Mouse (Mus musculus) lung, postnatal 0 days (tissue): ENCODE measurements around the gene Pappa.

ENCODE experiments used
- CTCF ChIP-seq: IDR thresholded peaks from 2 replicates; pipeline ENCODE4 v1.5.1; 2016; ENCODE audit warnings: antibody characterized with exemption, mild to moderate bottlenecking
- EP300 ChIP-seq: IDR thresholded peaks from 2 replicates; pipeline ENCODE4 v1.6.1; 2016; ENCODE audit warnings: antibody characterized with exemption, mild to moderate bottlenecking, control low read depth

DNA sequence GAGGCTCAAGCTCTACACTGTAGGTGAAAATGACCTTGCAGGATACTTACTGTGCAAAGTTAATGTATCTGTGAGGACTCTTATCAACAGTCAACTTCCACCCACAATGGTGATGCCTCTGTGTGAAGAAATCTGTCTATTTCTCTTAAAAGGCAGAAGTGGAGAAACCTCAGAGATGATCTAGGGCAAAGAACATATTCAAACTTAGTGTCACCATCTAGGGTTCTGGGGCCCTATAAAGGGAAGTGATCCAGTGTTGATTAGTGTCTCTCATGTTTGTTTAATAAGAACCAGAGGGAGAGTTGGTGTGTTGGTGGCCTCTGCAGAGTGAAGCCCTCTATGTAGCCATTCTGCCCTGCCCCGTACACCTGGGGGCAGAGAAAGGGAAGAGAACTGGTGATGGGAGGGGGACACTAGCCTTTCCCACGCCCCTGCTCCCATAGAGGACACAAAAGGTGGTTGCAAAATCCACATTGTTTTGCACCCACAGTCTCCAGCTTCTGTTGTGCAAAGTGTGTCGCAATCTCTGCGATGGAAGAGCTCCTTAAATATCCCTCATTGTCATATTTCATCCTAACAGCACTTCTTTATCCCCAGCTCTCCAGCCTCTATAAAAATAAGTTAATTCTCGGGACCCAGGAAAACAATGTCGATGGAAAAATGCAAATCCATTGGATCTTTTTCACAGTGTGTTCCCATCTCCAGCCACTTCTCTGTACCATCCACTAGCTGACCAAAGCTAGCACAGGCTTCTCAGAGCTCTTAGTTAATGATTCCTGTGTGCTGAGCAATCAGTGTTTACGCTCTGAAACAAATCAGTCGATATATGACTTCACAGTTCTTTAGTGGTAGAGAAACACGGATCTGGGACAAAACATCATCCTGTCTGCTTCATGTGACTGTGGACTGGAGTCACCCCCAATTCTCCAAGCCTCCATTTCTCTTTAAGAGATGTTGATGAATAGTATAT, 174.5 kb downstream of the Pappa start:
- no peak for TF ChIP-seq CTCF
- TF ChIP-seq EP300 = no peak
